Mouse (Mus musculus) liver, postnatal 0 days (tissue): ENCODE measurements around the gene Traf3ip2.

Experiments
- CTCF ChIP-seq: sonication (generic); IDR thresholded peaks from 2 replicates; pipeline ENCODE4 v1.5.1; 2016; ENCODE audit warnings: antibody characterized with exemption, low read depth
- EP300 ChIP-seq: IDR thresholded peaks from 2 replicates; pipeline ENCODE4 v1.6.1; 2016; ENCODE audit warnings: antibody characterized with exemption, low read depth, mild to moderate bottlenecking

- TF ChIP-seq CTCF, result no peak
- no peak for TF ChIP-seq EP300
Measured at GRCm38 (mm10) chr10:39633379-39633778, 20.6 kb downstream of the Traf3ip2 start.
